Mouse (Mus musculus) thymus, postnatal 10 days (tissue): Measurements from ENCODE around the gene Tpra1.

ENCODE experiments used
- DNase-seq, 2 experiments: peaks; one replicate each; pipeline ENCODE4 v3.0.0; 2021; ENCODE audit warnings: low spot score in 2 of 2

Gene Tpra1

GRCm38 (mm10) chr6:88956725-88957124 lies 54.7 kb downstream of the Tpra1 start:
- no peak for DNase-seq

- no peak for DNase-seq
Measured at GRCm38 (mm10) chr6:88957313-88957712, 55.3 kb downstream of the Tpra1 start.

- DNase-seq = no peak
Measured at GRCm38 (mm10) chr6:88957801-88958211, 55.8 kb downstream of the Tpra1 start.

GRCm38 (mm10) chr6:88958305-88958704 lies 56.3 kb downstream of the Tpra1 start:
- no peak for DNase-seq

GRCm38 (mm10) chr6:88959834-88960233 lies 57.8 kb downstream of the Tpra1 start:
- no peak for DNase-seq

GRCm38 (mm10) chr6:88960941-88961340 lies 58.9 kb downstream of the Tpra1 start:
- no peak for DNase-seq
